Mouse (Mus musculus): ENCODE measurements around the gene Gm49416. TPM values are rescaled to one million over a fixed set of nuclear protein-coding genes. Genes with fewer than 3 reads are reported as not detected.

The Gm49416 gene
- total RNA-seq (2021) (1 to 10 TPM in 1 of 2 experiments, under 1 TPM in 1; 0.57 to 3.2 TPM), polyA plus RNA-seq (2012; rRNA removed) (1.2 and 1.3 TPM in 2 replicates)
- long read RNA-seq: 0 reads

- Histone ChIP-seq H3K79me2 (replicated peaks; ENCODE audit: control insufficient read depth, insufficient read depth, low read length) (no peaks in the 10 kb centered on the region; the same call in 1 of the 2 replicates), H3K36me3 (ENCODE audit: control insufficient read depth, insufficient read depth, low read length) (no peaks in the 10 kb centered on the region; the same call in 1 of the 2 replicates), H3K9ac (ENCODE audit: low read depth, low read length) (peak within 1 kb of the TSS; percentile 79), H3K4me1 (ENCODE audit: control insufficient read depth, insufficient read depth, low read length) (peaks cover 3% of the 10 kb centered on the region; the same call in 1 of the 2 replicates), H3K4me3 (peak within 1 kb of the TSS; percentile 73), H3K27me3 (ENCODE audit: control insufficient read depth, insufficient read depth, low read length) (no peaks in the 10 kb centered on the region), H3K27ac (peak within 1 kb of the TSS; percentile 85)
- under 1% methylated on average over 58 of the region's 58 CpGs for WGBS
- TF ChIP-seq EP300 (IDR thresholded peaks at IDR 0.05; ENCODE audit: insufficient read depth, low read depth, low read length) (0 out of 2 replicates have a peak, but pooled peaks have one; percentile 65), POLR2A (IDR thresholded peaks at IDR 0.05; ENCODE audit: insufficient read depth, low read depth, low read length) (peak; percentile 93), CTCF (IDR thresholded peaks at IDR 0.05) (no peak)
- peak; percentile 93 to 95 for DNase-seq
- intact Hi-C loops (cut with DNase I): loop anchor here (2.0 kb wide), 1 partner anchor 18 kb away; the partner anchor contains the start of gene Ubxn1
These were observed at the start of gene Gm49416, which contains the start of gene 1810009A15Rik for GRCm38 (mm10) chr19:8888511-8889385. Gene Gm49416, plus strand, starts transcription at chr19:8888926. Gene 1810009A15Rik, plus strand, starts transcription at chr19:8888853.

- H3K27ac ChIP-seq: peak within 1 kb of the TSS; percentile 83
- peak within 1 kb of the TSS; percentile 61 for H3K4me3 ChIP-seq
- H3K79me2 ChIP-seq (replicated peaks; ENCODE audit: control insufficient read depth, insufficient read depth, low read length): no peaks in the 10 kb centered on the region
- intact Hi-C loops (cut with DNase I): no loop called here
- no peaks in the 10 kb centered on the region for H3K27me3 ChIP-seq (ENCODE audit: control insufficient read depth, insufficient read depth, low read length)
- H3K9ac ChIP-seq (ENCODE audit: low read depth, low read length): peak within 1 kb of the TSS; percentile 18
- WGBS: 87% methylated on average over 11 of the region's 11 CpGs
- DNase-seq: no peak
- H3K36me3 ChIP-seq (ENCODE audit: control insufficient read depth, insufficient read depth, low read length): no peaks in the 10 kb centered on the region
- peaks cover 5% of the 10 kb centered on the region; the same call in 1 of the 2 replicates for H3K4me1 ChIP-seq (ENCODE audit: control insufficient read depth, insufficient read depth, low read length)
- TF ChIP-seq CTCF (IDR thresholded peaks at IDR 0.05): no peak
- no peak for TF ChIP-seq POLR2A (IDR thresholded peaks at IDR 0.05; ENCODE audit: insufficient read depth, low read depth, low read length)
- TF ChIP-seq EP300 (IDR thresholded peaks at IDR 0.05; ENCODE audit: insufficient read depth, low read depth, low read length): no peak
These were observed 49.4 kb upstream of the Gm49416 start, which contains the start of gene Gng3 for GRCm38 (mm10) chr19:8839103-8839907. Gene Gng3, minus strand, starts transcription at chr19:8839194.

GRCm38 (mm10) chr19:8839908-8840791 is 48.6 kb upstream of the Gm49416 start:
- intact Hi-C loops (cut with DNase I): no loop called here
- TF ChIP-seq EP300 (IDR thresholded peaks at IDR 0.05; ENCODE audit: insufficient read depth, low read depth, low read length): 0 out of 2 replicates have a peak, but pooled peaks have one; percentile 6
- TF ChIP-seq CTCF (IDR thresholded peaks at IDR 0.05): no peak
- TF ChIP-seq POLR2A (IDR thresholded peaks at IDR 0.05; ENCODE audit: insufficient read depth, low read depth, low read length): peak; percentile 72
- Histone ChIP-seq H3K4me1 (ENCODE audit: control insufficient read depth, insufficient read depth, low read length) (peaks cover 7% of the 10 kb centered on the region; the same call in 1 of the 2 replicates), H3K36me3 (ENCODE audit: control insufficient read depth, insufficient read depth, low read length) (no peaks in the 10 kb centered on the region), H3K79me2 (replicated peaks; ENCODE audit: control insufficient read depth, insufficient read depth, low read length) (no peaks in the 10 kb centered on the region), H3K4me3 (peak overlapping the region; percentile 53), H3K27ac (peak overlapping the region; percentile 59), H3K9ac (ENCODE audit: low read depth, low read length) (peak overlapping the region; percentile 69), H3K27me3 (ENCODE audit: control insufficient read depth, insufficient read depth, low read length) (no peaks in the 10 kb centered on the region)
- 30% methylated on average over 29 of the region's 29 CpGs for WGBS
- DNase-seq: peak; percentile 81 to 85

- Histone ChIP-seq H3K9ac (ENCODE audit: low read depth, low read length) (no peak overlapping the region), H3K36me3 (ENCODE audit: control insufficient read depth, insufficient read depth, low read length) (no peaks in the 10 kb centered on the region), H3K4me1 (ENCODE audit: control insufficient read depth, insufficient read depth, low read length) (peaks cover 7% of the 10 kb centered on the region; the same call in 1 of the 2 replicates), H3K4me3 (peak overlapping the region; percentile 53), H3K27me3 (ENCODE audit: control insufficient read depth, insufficient read depth, low read length) (no peaks in the 10 kb centered on the region), H3K79me2 (replicated peaks; ENCODE audit: control insufficient read depth, insufficient read depth, low read length) (no peaks in the 10 kb centered on the region), H3K27ac (peak overlapping the region; percentile 59; the same call in 1 of the 2 replicates)
- DNase-seq: no peak
- intact Hi-C loops (cut with DNase I): no loop called here
- WGBS: 93% methylated on average over 7 of the region's 7 CpGs
- TF ChIP-seq CTCF (IDR thresholded peaks at IDR 0.05): no peak
- TF ChIP-seq POLR2A (IDR thresholded peaks at IDR 0.05; ENCODE audit: insufficient read depth, low read depth, low read length): no peak
- no peak for TF ChIP-seq EP300 (IDR thresholded peaks at IDR 0.05; ENCODE audit: insufficient read depth, low read depth, low read length)
These were observed 47.7 kb upstream of the Gm49416 start for GRCm38 (mm10) chr19:8841012-8841411.

GRCm38 (mm10) chr19:8842961-8843360 is 45.8 kb upstream of the Gm49416 start:
- Histone ChIP-seq H3K36me3 (ENCODE audit: control insufficient read depth, insufficient read depth, low read length) (no peaks in the 10 kb centered on the region), H3K79me2 (replicated peaks; ENCODE audit: control insufficient read depth, insufficient read depth, low read length) (no peaks in the 10 kb centered on the region)
- intact Hi-C loops (cut with DNase I): no loop called here

More at GRCm38 (mm10) chr19:8842961-8843360, 45.8 kb upstream of the Gm49416 start:
- Histone ChIP-seq H3K27me3 (ENCODE audit: control insufficient read depth, insufficient read depth, low read length) (no peaks in the 10 kb centered on the region), H3K9ac (ENCODE audit: low read depth, low read length) (no peak overlapping the region), H3K27ac (no peak overlapping the region), H3K4me1 (ENCODE audit: control insufficient read depth, insufficient read depth, low read length) (peaks cover 7% of the 10 kb centered on the region; the same call in 1 of the 2 replicates), H3K4me3 (no peak overlapping the region)
- no peak for DNase-seq
- TF ChIP-seq EP300 (IDR thresholded peaks at IDR 0.05; ENCODE audit: insufficient read depth, low read depth, low read length) (no peak), POLR2A (IDR thresholded peaks at IDR 0.05; ENCODE audit: insufficient read depth, low read depth, low read length) (no peak), CTCF (IDR thresholded peaks at IDR 0.05) (no peak)
- 86% methylated on average over 6 of the region's 6 CpGs for WGBS
